Mouse (Mus musculus) liver, adult 2 months (tissue): Measurements from ENCODE around the gene Mrps23.

ENCODE experiments used
- CTCF ChIP-seq: fragments of 200-500 bp; IDR thresholded peaks from 2 replicates; pipeline ENCODE4 v1.5.1; 2011; ENCODE audit warnings: low read depth, low read length, control low read depth
- POLR2A ChIP-seq: fragments of 200-500 bp; IDR thresholded peaks from 2 replicates; pipeline ENCODE4 v1.6.1; 2011; ENCODE audit warnings: low read length, control low read depth; ENCODE audit not compliant: insufficient read depth; ENCODE audit errors: extremely low read depth

DNA sequence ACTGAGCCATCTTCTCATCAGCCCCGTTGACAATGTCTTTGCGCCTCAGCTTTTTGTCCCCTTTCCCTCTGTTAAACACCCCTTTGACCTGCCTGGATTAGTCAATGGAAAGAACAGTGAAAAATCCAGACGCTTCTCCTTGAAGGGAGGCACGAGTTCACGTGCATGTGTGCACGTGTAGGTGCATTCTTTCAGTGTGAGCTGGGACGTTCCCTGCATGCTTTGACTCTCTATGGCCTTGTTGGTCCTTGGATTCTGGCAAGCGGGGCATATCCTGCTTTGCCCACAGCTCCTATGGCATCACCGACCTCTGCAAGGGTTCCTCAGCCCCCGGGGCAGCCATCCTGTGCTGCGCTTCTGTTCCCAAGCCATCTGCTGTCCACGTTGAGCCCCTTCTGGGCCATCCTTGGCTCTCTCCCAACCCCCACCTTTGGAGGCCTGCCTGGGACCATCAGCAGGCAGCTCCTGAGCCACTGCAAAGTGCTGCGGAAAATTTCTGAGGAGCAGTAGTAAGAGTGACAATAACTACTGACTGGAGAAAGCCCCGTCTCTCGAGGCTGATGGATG lies 32.2 kb upstream of the Mrps23 start:
- no peak for TF ChIP-seq POLR2A
- no peak for TF ChIP-seq CTCF
